Mouse (Mus musculus): ENCODE measurements around the gene Pml. TPM values are rescaled to one million over a fixed set of nuclear protein-coding genes. Genes with fewer than 3 reads are reported as not detected.
A peak's percentile ranks its signal among the peaks of the same experiment; 100 is the strongest.

Gene Pml
- polyA plus RNA-seq (2016; fragmentation: Nextera tagmentation; extraction: Ambion mirVana), result 9.7 and 9.8 TPM in 2 replicates

GRCm38 (mm10) chr9:58249592-58250192, at the start of gene Pml:
TSS of gene Pml (minus strand) at chr9:58249786.
- H3K4me1 ChIP-seq, result peaks cover 39% of the 10 kb centered on the region
- H3K9ac ChIP-seq (replicated peaks), result peak within 1 kb of the TSS; percentile 56
- 4% methylated on average over 16 of the region's 16 CpGs for WGBS
- ATAC-seq (ENCODE audit: low FRiP score, low read depth), result no peak
- peak within 1 kb of the TSS; percentile 42 for H3K4me3 ChIP-seq
- H3K27me3 ChIP-seq, result no peaks in the 10 kb centered on the region
- no peaks in the 10 kb centered on the region for H3K9me3 ChIP-seq
- H3K27ac ChIP-seq (replicated peaks), result no peak within 1 kb of the TSS
- no peaks in the 10 kb centered on the region for H3K36me3 ChIP-seq
- peak within 1 kb of the TSS; percentile 59 for H3K4me2 ChIP-seq (replicated peaks)

- no peak for ATAC-seq (ENCODE audit: low FRiP score, low read depth)
- Histone ChIP-seq H3K4me1 (peaks cover 14% of the 10 kb centered on the region), H3K4me3 (no peak overlapping the region), H3K36me3 (no peaks in the 10 kb centered on the region), H3K27ac (replicated peaks) (no peak overlapping the region), H3K4me2 (replicated peaks) (no peak overlapping the region), H3K9me3 (no peaks in the 10 kb centered on the region), H3K9ac (replicated peaks) (no peak overlapping the region), H3K27me3 (no peaks in the 10 kb centered on the region)
- WGBS, result 84% methylated on average over 4 of the region's 4 CpGs
These were observed 48.4 kb upstream of the Pml start for GRCm38 (mm10) chr9:58297961-58298477.

GRCm38 (mm10) chr9:58297065-58297464, 47.5 kb upstream of the Pml start:
- Histone ChIP-seq H3K4me2 (replicated peaks) (no peak overlapping the region), H3K4me1 (peaks cover 14% of the 10 kb centered on the region), H3K27ac (replicated peaks) (no peak overlapping the region), H3K9me3 (no peaks in the 10 kb centered on the region), H3K27me3 (no peaks in the 10 kb centered on the region), H3K4me3 (no peak overlapping the region), H3K9ac (replicated peaks) (no peak overlapping the region), H3K36me3 (no peaks in the 10 kb centered on the region)
- WGBS, result 90% methylated on average over 6 of the region's 6 CpGs
- no peak for ATAC-seq (ENCODE audit: low FRiP score, low read depth)

GRCm38 (mm10) chr9:58295766-58296361, 46.3 kb upstream of the Pml start:
- Histone ChIP-seq H3K27me3 (no peaks in the 10 kb centered on the region), H3K9ac (replicated peaks) (no peak overlapping the region), H3K9me3 (no peaks in the 10 kb centered on the region), H3K27ac (replicated peaks) (peak overlapping the region; percentile 61), H3K4me1 (peaks cover 14% of the 10 kb centered on the region), H3K36me3 (no peaks in the 10 kb centered on the region), H3K4me3 (no peak overlapping the region), H3K4me2 (replicated peaks) (no peak overlapping the region)
- no peak for ATAC-seq (ENCODE audit: low FRiP score, low read depth)
- 7% methylated on average over 9 of the region's 9 CpGs for WGBS

GRCm38 (mm10) chr9:58295345-58295744, 45.8 kb upstream of the Pml start:
- 80% methylated on average over 3 of the region's 3 CpGs for WGBS
- no peak overlapping the region for H3K4me3 ChIP-seq
- no peak for ATAC-seq (ENCODE audit: low FRiP score, low read depth)
- H3K4me2 ChIP-seq (replicated peaks), result no peak overlapping the region
- H3K36me3 ChIP-seq, result no peaks in the 10 kb centered on the region
- H3K27ac ChIP-seq (replicated peaks), result peak overlapping the region; percentile 61; the same call in 1 of the 2 replicates
- no peak overlapping the region for H3K9ac ChIP-seq (replicated peaks)
- no peaks in the 10 kb centered on the region for H3K27me3 ChIP-seq
- H3K9me3 ChIP-seq, result no peaks in the 10 kb centered on the region
- H3K4me1 ChIP-seq, result peaks cover 14% of the 10 kb centered on the region

- H3K27ac ChIP-seq (replicated peaks), result no peak overlapping the region
- H3K4me2 ChIP-seq (replicated peaks), result no peak overlapping the region
- peaks cover 14% of the 10 kb centered on the region for H3K4me1 ChIP-seq
- WGBS, result 34% methylated on average over 7 of the region's 7 CpGs
- no peak for ATAC-seq (ENCODE audit: low FRiP score, low read depth)
- H3K9ac ChIP-seq (replicated peaks), result no peak overlapping the region
- H3K9me3 ChIP-seq, result no peaks in the 10 kb centered on the region
- H3K4me3 ChIP-seq, result no peak overlapping the region
- H3K27me3 ChIP-seq, result no peaks in the 10 kb centered on the region
- H3K36me3 ChIP-seq, result no peaks in the 10 kb centered on the region
These were observed 44.9 kb upstream of the Pml start for GRCm38 (mm10) chr9:58294527-58294926.

- no peaks in the 10 kb centered on the region for H3K27me3 ChIP-seq
- no peaks in the 10 kb centered on the region for H3K4me1 ChIP-seq
- no peak overlapping the region for H3K27ac ChIP-seq (replicated peaks)
- ATAC-seq (ENCODE audit: low FRiP score, low read depth), result no peak
- no peak overlapping the region for H3K4me2 ChIP-seq (replicated peaks)
- no peaks in the 10 kb centered on the region for H3K9me3 ChIP-seq
- no peaks in the 10 kb centered on the region for H3K36me3 ChIP-seq
- WGBS, result 84% methylated on average over 2 of the region's 2 CpGs
- H3K9ac ChIP-seq (replicated peaks), result no peak overlapping the region
- H3K4me3 ChIP-seq, result no peak overlapping the region
These were observed 40.3 kb upstream of the Pml start for GRCm38 (mm10) chr9:58289901-58290300.

GRCm38 (mm10) chr9:58289090-58289489, 39.5 kb upstream of the Pml start:
- 100% methylated on average over 1 of the region's 1 CpGs for WGBS
- H3K27me3 ChIP-seq, result 0 out of 2 replicates have a peak, but pooled peaks cover 3% of the 10 kb centered on the region
- no peaks in the 10 kb centered on the region for H3K4me1 ChIP-seq
- no peak overlapping the region for H3K9ac ChIP-seq (replicated peaks)
- H3K27ac ChIP-seq (replicated peaks), result no peak overlapping the region
- H3K4me3 ChIP-seq, result no peak overlapping the region
- no peak overlapping the region for H3K4me2 ChIP-seq (replicated peaks)
- H3K36me3 ChIP-seq, result no peaks in the 10 kb centered on the region
- no peak for ATAC-seq (ENCODE audit: low FRiP score, low read depth)
- H3K9me3 ChIP-seq, result no peaks in the 10 kb centered on the region

GRCm38 (mm10) chr9:58283431-58283830, 33.8 kb upstream of the Pml start:
- Histone ChIP-seq H3K4me1 (peaks cover 3% of the 10 kb centered on the region; the same call in 1 of the 2 replicates), H3K4me3 (no peak overlapping the region), H3K9me3 (no peaks in the 10 kb centered on the region), H3K27me3 (0 out of 2 replicates have a peak, but pooled peaks cover 3% of the 10 kb centered on the region), H3K27ac (replicated peaks) (no peak overlapping the region), H3K4me2 (replicated peaks) (no peak overlapping the region), H3K36me3 (no peaks in the 10 kb centered on the region), H3K9ac (replicated peaks) (no peak overlapping the region)
- 77% methylated on average over 7 of the region's 7 CpGs for WGBS
- ATAC-seq (ENCODE audit: low FRiP score, low read depth), result no peak

GRCm38 (mm10) chr9:58281597-58281996, 32.0 kb upstream of the Pml start:
- WGBS, result 49% methylated on average over 3 of the region's 3 CpGs
- Histone ChIP-seq H3K4me1 (peaks cover 3% of the 10 kb centered on the region; the same call in 1 of the 2 replicates), H3K9me3 (no peaks in the 10 kb centered on the region), H3K4me2 (replicated peaks) (no peak overlapping the region), H3K27me3 (0 out of 2 replicates have a peak, but pooled peaks cover 3% of the 10 kb centered on the region), H3K4me3 (no peak overlapping the region), H3K27ac (replicated peaks) (no peak overlapping the region), H3K36me3 (no peaks in the 10 kb centered on the region), H3K9ac (replicated peaks) (no peak overlapping the region)
- ATAC-seq (ENCODE audit: low FRiP score, low read depth), result no peak

- Histone ChIP-seq H3K4me2 (replicated peaks) (peak overlapping the region; percentile 17; the same call in 1 of the 2 replicates), H3K9me3 (no peaks in the 10 kb centered on the region), H3K4me3 (no peak overlapping the region), H3K36me3 (no peaks in the 10 kb centered on the region), H3K4me1 (peaks cover 6% of the 10 kb centered on the region; the same call in 1 of the 2 replicates), H3K9ac (replicated peaks) (no peak overlapping the region), H3K27ac (replicated peaks) (no peak overlapping the region), H3K27me3 (0 out of 2 replicates have a peak, but pooled peaks cover 3% of the 10 kb centered on the region)
- WGBS, result 37% methylated on average over 9 of the region's 9 CpGs
- no peak for ATAC-seq (ENCODE audit: low FRiP score, low read depth)
These were observed 30.9 kb upstream of the Pml start for GRCm38 (mm10) chr9:58280259-58281109.

- H3K4me3 ChIP-seq, result no peak overlapping the region
- no peaks in the 10 kb centered on the region for H3K9me3 ChIP-seq
- H3K9ac ChIP-seq (replicated peaks), result no peak overlapping the region
- ATAC-seq (ENCODE audit: low FRiP score, low read depth), result no peak
- H3K4me2 ChIP-seq (replicated peaks), result no peak overlapping the region
- 0 out of 2 replicates have a peak, but pooled peaks cover 3% of the 10 kb centered on the region for H3K27me3 ChIP-seq
- no peak overlapping the region for H3K27ac ChIP-seq (replicated peaks)
- no peaks in the 10 kb centered on the region for H3K36me3 ChIP-seq
- peaks cover 12% of the 10 kb centered on the region for H3K4me1 ChIP-seq
- WGBS, result 74% methylated on average over 5 of the region's 5 CpGs
These were observed 30.2 kb upstream of the Pml start for GRCm38 (mm10) chr9:58279780-58280179.

Data from midbrain, embryonic 12.5 days (tissue).